Comparison of ENCODE assay signal across 8 mouse cellular contexts in the genomic region with DNA sequence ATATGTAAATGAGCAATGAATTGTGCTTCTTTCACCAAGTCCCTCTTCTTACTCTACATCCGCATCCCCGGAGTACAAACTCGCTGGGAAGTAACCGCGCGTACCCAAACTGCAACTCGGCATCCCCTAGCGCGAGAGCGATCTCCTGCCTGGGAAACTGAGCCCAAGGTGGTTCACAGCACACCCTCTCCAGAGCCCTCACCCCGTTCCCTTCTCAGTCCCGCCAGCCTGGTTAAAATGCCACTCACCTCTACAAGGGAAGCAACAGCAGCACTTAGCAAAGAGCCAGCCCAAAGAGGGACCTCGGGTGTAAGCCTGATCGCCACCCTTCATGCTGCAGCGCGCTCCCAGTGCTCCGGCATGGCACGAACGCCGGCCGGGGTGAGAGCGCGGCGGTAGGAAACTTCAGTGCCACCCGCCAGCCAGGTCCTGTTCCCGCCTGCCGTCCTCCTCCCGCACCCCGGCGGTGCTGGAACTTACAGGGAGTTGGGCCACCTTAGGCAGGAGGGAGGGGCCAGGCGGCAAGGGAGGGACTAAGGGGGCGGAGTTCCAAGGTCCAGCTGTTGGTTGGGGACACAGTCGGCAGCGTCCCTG.
DNase-seq lines count a peak whose midpoint lies in the region; ATAC-seq and TF ChIP-seq lines count a peak whose summit lies in the region.

No protein-coding gene starts in this region.

- no peak for TF ChIP-seq CTCF in lung, embryonic 14.5 days (IDR thresholded peaks at IDR 0.05; ENCODE audit: low read depth)

- peaks cover 23% of the 10 kb centered on the region for H3K27me3 ChIP-seq in embryonic facial prominence, embryonic 10.5 days (replicated peaks; ENCODE audit: low read depth, poor library complexity, severe bottlenecking)
- no peaks in the 10 kb centered on the region for H3K27me3 ChIP-seq in lung, embryonic 14.5 days (ENCODE audit: insufficient read depth, low read length)
- 0 out of 2 replicates have a peak, but pooled peaks cover 2% of the 10 kb centered on the region for H3K27me3 ChIP-seq in neural tube, embryonic 14.5 days (ENCODE audit: control insufficient read depth, insufficient read depth, low read length)

- peak overlapping the region; percentile 65 for H3K9ac ChIP-seq in lung, embryonic 14.5 days
- H3K9ac ChIP-seq in neural tube, embryonic 14.5 days (replicated peaks; ENCODE audit: low read depth, low read length), result peak overlapping the region; percentile 34; the same call in 1 of the 2 replicates

- no peaks in the 10 kb centered on the region; the same call in 1 of the 2 replicates for H3K36me3 ChIP-seq in embryonic facial prominence, embryonic 10.5 days (replicated peaks)
- H3K36me3 ChIP-seq in lung, embryonic 14.5 days (ENCODE audit: insufficient read depth), result no peaks in the 10 kb centered on the region
- no peaks in the 10 kb centered on the region for H3K36me3 ChIP-seq in neural tube, embryonic 14.5 days (ENCODE audit: control insufficient read depth, insufficient read depth, low read length)

- no peaks in the 10 kb centered on the region for H3K9me3 ChIP-seq in embryonic facial prominence, embryonic 10.5 days
- no peaks in the 10 kb centered on the region for H3K9me3 ChIP-seq in lung, embryonic 14.5 days (ENCODE audit: low read depth, low read length)
- H3K9me3 ChIP-seq in neural tube, embryonic 14.5 days (ENCODE audit: control insufficient read depth, low read length), result no peaks in the 10 kb centered on the region

- under 1% methylated on average over 34 of the region's 34 CpGs for WGBS in embryonic facial prominence, embryonic 10.5 days
- WGBS in lung, embryonic 14.5 days, result under 1% methylated on average over 34 of the region's 34 CpGs
- under 1% methylated on average over 34 of the region's 34 CpGs for WGBS in neural tube, embryonic 14.5 days

- H3K4me1 ChIP-seq in embryonic facial prominence, embryonic 10.5 days, result peaks cover 34% of the 10 kb centered on the region
- 0 out of 2 replicates have a peak, but pooled peaks cover 5% of the 10 kb centered on the region for H3K4me1 ChIP-seq in lung, embryonic 14.5 days (ENCODE audit: insufficient read depth)
- H3K4me1 ChIP-seq in neural tube, embryonic 14.5 days (ENCODE audit: control insufficient read depth, insufficient read depth, low read length), result peaks cover 21% of the 10 kb centered on the region

- peak; percentile 87 for ATAC-seq in lung, embryonic 14.5 days (ENCODE audit: insufficient read depth)
- peak; percentile 64 for ATAC-seq in neural tube, embryonic 14.5 days (ENCODE audit: low read depth)

- DNase-seq in cerebellum, postnatal 10 days, result peak; percentile 41 to 48
- DNase-seq in cerebellum, adult 8-10 months, result no peak
- peak; percentile 77 for DNase-seq in embryonic facial prominence, embryonic 10.5 days (ENCODE audit: low spot score)
- peak; percentile 73 for DNase-seq in heart, adult 8-10 months (ENCODE audit: low spot score)
- peak; percentile 86 for DNase-seq in kidney, adult 18-20 months
- peak; percentile 86 for DNase-seq in lung, embryonic 14.5 days
- DNase-seq in thymus, adult 18-20 months, result peak; percentile 13 to 24

- H3K27ac ChIP-seq in embryonic facial prominence, embryonic 10.5 days (replicated peaks), result peak overlapping the region; percentile 78
- peak overlapping the region; percentile 61 for H3K27ac ChIP-seq in lung, embryonic 14.5 days (ENCODE audit: low read depth)
- peak overlapping the region; percentile 66 for H3K27ac ChIP-seq in neural tube, embryonic 14.5 days (ENCODE audit: low read depth, low read length)

- peak overlapping the region; percentile 90 for H3K4me2 ChIP-seq in lung, embryonic 14.5 days
- peak overlapping the region; percentile 48 for H3K4me2 ChIP-seq in neural tube, embryonic 14.5 days (ENCODE audit: low read depth, low read length)

- peak overlapping the region; percentile 67 for H3K4me3 ChIP-seq in embryonic facial prominence, embryonic 10.5 days
- peak overlapping the region; percentile 58 for H3K4me3 ChIP-seq in lung, embryonic 14.5 days (ENCODE audit: low read depth, low read length)
- H3K4me3 ChIP-seq in neural tube, embryonic 14.5 days (ENCODE audit: low read depth, low read length), result peak overlapping the region; percentile 26
